Comparison of ENCODE assay signal across 8 mouse cellular contexts in the genomic region with DNA sequence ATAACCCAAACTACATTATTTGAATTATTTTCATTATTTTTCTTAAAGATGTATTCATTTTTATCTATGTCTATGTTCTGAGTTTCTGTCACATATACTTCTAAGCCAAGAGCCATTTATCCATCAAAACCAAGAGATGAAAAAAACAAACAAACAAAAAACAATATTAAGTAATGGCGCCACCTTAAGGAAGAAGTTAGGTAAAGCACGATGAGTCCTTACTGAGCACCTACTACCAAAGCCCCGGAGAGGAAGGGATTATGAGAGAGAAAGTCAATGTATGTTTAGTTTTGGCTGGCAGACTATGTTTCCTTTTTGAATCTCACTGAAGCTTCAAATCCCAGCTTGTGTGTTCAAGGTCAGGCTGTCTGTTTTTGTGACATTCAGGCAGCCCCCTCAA.
A peak's percentile ranks its signal among the peaks of the same experiment; 100 is the strongest.
DNase-seq lines count a peak whose midpoint lies in the region; ATAC-seq and TF ChIP-seq lines count a peak whose summit lies in the region.
"Had no signal": no experiment of that assay in that cellular context is flagged by ENCODE, and none has a peak within 500 bp of the region (broad histone marks: within the 10 kb centered on the region; RNA-seq: fewer than 3 reads in every experiment).

No protein-coding gene starts in this region.

- H3K4me3 ChIP-seq in left cerebral cortex, adult 2 months: no peak overlapping the region

- TF ChIP-seq CTCF in left cerebral cortex, adult 2 months (IDR thresholded peaks at IDR 0.05): peak; percentile 52

- intact Hi-C loops in left cerebral cortex, adult 2 months (cut with DNase I): loop anchor here (2.0 to 5.0 kb wide), 2 partner anchors 385 to 543 kb away; no protein-coding TSS in a partner anchor
- intact Hi-C loops in left cerebral cortex, postnatal 14 days (cut with DNase I): no loop called here

- no peak overlapping the region for H3K27ac ChIP-seq in left cerebral cortex, adult 2 months
- H3K27ac ChIP-seq: macrophage had no signal

- peak; percentile 69 for ATAC-seq in megakaryocyte progenitor cell, adult 5-6 weeks (replicated peaks; ENCODE audit: poor library complexity)

- DNase-seq in heart, adult 8-10 months (ENCODE audit: low spot score): peak; percentile 44
- DNase-seq in heart, adult 9 months (ENCODE audit: low spot score in 2 of 2): no peak
- DNase-seq in left cerebral cortex, adult 2 months (ENCODE audit: extremely low spot score in 1 of 2, low spot score in 2 of 2): no peak
- DNase-seq in left cerebral cortex, postnatal 14 days (ENCODE audit: low spot score in 2 of 2): no peak
- DNase-seq in ZHBTc4 (ENCODE audit: low read depth, low spot score): peak; percentile 7
- DNase-seq in natural killer cell, adult 2 months (ENCODE audit: low spot score in 2 of 2): no peak

Comparison
In these comparisons a context has a peak if more than half of its experiments do, and no peak if none do; other contexts are left out.
1. DNase-seq: peak in heart, adult 8-10 months (single experiment) and ZHBTc4 (single experiment); none in heart, adult 9 months (0 of 2), left cerebral cortex, adult 2 months (0 of 2), left cerebral cortex, postnatal 14 days (0 of 2) and natural killer cell, adult 2 months (0 of 2).